Mouse (Mus musculus): Measurements from ENCODE around the gene Pofut2. TPM values are rescaled to one million over a fixed set of nuclear protein-coding genes. Genes with fewer than 3 reads are reported as not detected.

The Pofut2 gene
- polyA plus RNA-seq, 2 experiments = 14.7 to 17.6 TPM

GRCm38 (mm10) chr10:77252790-77253189 lies 6.2 kb upstream of the Pofut2 start:
- 3% methylated on average over 4 of the region's 4 CpGs for WGBS (ENCODE audit: insufficient replicate concordance)
- TF ChIP-seq CTCF (IDR thresholded peaks at IDR 0.05; ENCODE audit: low read depth) (peak; percentile 97), EP300 (IDR thresholded peaks at IDR 0.05; ENCODE audit: low read depth) (no peak)

GRCm38 (mm10) chr10:77255231-77255630 lies 3.8 kb upstream of the Pofut2 start:
- Histone ChIP-seq H3K4me2 (ENCODE audit: low read depth) (no peak overlapping the region), H3K27ac (no peak overlapping the region), H3K36me3 (replicated peaks; ENCODE audit: control insufficient read depth, insufficient read depth, low read depth) (no peaks in the 10 kb centered on the region), H3K27me3 (ENCODE audit: control insufficient read depth, insufficient read depth, low read length) (no peaks in the 10 kb centered on the region), H3K4me1 (replicated peaks; ENCODE audit: control insufficient read depth in 2 of 2, insufficient read depth in 2 of 2, low read length in 1 of 2) (peaks cover 10 to 13% of the 10 kb centered on the region in 2 experiments), H3K9ac (replicated peaks) (no peak overlapping the region), H3K9me3 (ENCODE audit: control insufficient read depth, low read length) (no peaks in the 10 kb centered on the region), H3K4me3 (ENCODE audit: insufficient read depth in 1 of 2, low read depth in 2 of 2, low read length in 2 of 2) (no peak overlapping the region)
- no peak for ATAC-seq (ENCODE audit: insufficient read depth)
- DNase-seq (ENCODE audit: low read depth in 3 of 3, low spot score in 3 of 3) = no peak
- TF ChIP-seq CTCF (IDR thresholded peaks at IDR 0.05; ENCODE audit: low read depth) (no peak), EP300 (IDR thresholded peaks at IDR 0.05; ENCODE audit: low read depth) (no peak)
- WGBS (ENCODE audit: insufficient replicate concordance) = 80% methylated on average over 3 of the region's 3 CpGs

More at GRCm38 (mm10) chr10:77252790-77253189, 6.2 kb upstream of the Pofut2 start:
- no peak overlapping the region for H3K4me2 ChIP-seq (ENCODE audit: low read depth)
- DNase-seq (ENCODE audit: low read depth in 3 of 3, low spot score in 3 of 3) (peak; percentile 51 to 63 (median 52)), ATAC-seq (ENCODE audit: insufficient read depth) (peak; percentile 55)
- no peak overlapping the region for H3K27ac ChIP-seq
- no peaks in the 10 kb centered on the region for H3K9me3 ChIP-seq (ENCODE audit: control insufficient read depth, low read length)
- H3K36me3 ChIP-seq (replicated peaks; ENCODE audit: control insufficient read depth, insufficient read depth, low read depth) = no peaks in the 10 kb centered on the region
- H3K4me1 ChIP-seq (replicated peaks; ENCODE audit: control insufficient read depth in 2 of 2, insufficient read depth in 2 of 2, low read length in 1 of 2) = peaks cover 5 to 13% of the 10 kb centered on the region in 2 experiments; a peak in 3 of 4 replicates
- no peaks in the 10 kb centered on the region for H3K27me3 ChIP-seq (ENCODE audit: control insufficient read depth, insufficient read depth, low read length)
- no peak overlapping the region for H3K4me3 ChIP-seq (ENCODE audit: insufficient read depth in 1 of 2, low read depth in 2 of 2, low read length in 2 of 2)
- no peak overlapping the region for H3K9ac ChIP-seq (replicated peaks)

GRCm38 (mm10) chr10:77255676-77256075 lies 3.3 kb upstream of the Pofut2 start:
- H3K4me3 ChIP-seq (ENCODE audit: insufficient read depth in 1 of 2, low read depth in 2 of 2, low read length in 2 of 2) = no peak overlapping the region
- no peak for ATAC-seq (ENCODE audit: insufficient read depth)
- TF ChIP-seq EP300 (IDR thresholded peaks at IDR 0.05; ENCODE audit: low read depth) (no peak), CTCF (IDR thresholded peaks at IDR 0.05; ENCODE audit: low read depth) (no peak)
- no peak overlapping the region for H3K9ac ChIP-seq (replicated peaks)
- no peak overlapping the region for H3K4me2 ChIP-seq (ENCODE audit: low read depth)
- H3K36me3 ChIP-seq (replicated peaks; ENCODE audit: control insufficient read depth, insufficient read depth, low read depth) = no peaks in the 10 kb centered on the region
- no peak overlapping the region for H3K27ac ChIP-seq
- 73% methylated on average over 3 of the region's 3 CpGs for WGBS (ENCODE audit: insufficient replicate concordance)
- DNase-seq (ENCODE audit: low read depth in 3 of 3, low spot score in 3 of 3) = no peak
- H3K27me3 ChIP-seq (ENCODE audit: control insufficient read depth, insufficient read depth, low read length) = no peaks in the 10 kb centered on the region
- no peaks in the 10 kb centered on the region for H3K9me3 ChIP-seq (ENCODE audit: control insufficient read depth, low read length)
- H3K4me1 ChIP-seq (replicated peaks; ENCODE audit: control insufficient read depth in 2 of 2, insufficient read depth in 2 of 2, low read length in 1 of 2) = peaks cover 10 to 12% of the 10 kb centered on the region in 2 experiments

GRCm38 (mm10) chr10:77258041-77258590 lies 902 bp upstream of the Pofut2 start:
- WGBS (ENCODE audit: insufficient replicate concordance) = 48% methylated on average over 4 of the region's 4 CpGs
- H3K9me3 ChIP-seq (ENCODE audit: control insufficient read depth, low read length) = no peaks in the 10 kb centered on the region
- ATAC-seq (ENCODE audit: insufficient read depth) = no peak
- peak overlapping the region in 1 of 2 experiments; percentile 99; a peak in 2 of 4 replicates for H3K4me3 ChIP-seq (ENCODE audit: insufficient read depth in 1 of 2, low read depth in 2 of 2, low read length in 2 of 2)
- DNase-seq (ENCODE audit: low read depth in 3 of 3, low spot score in 3 of 3) = no peak
- TF ChIP-seq EP300 (IDR thresholded peaks at IDR 0.05; ENCODE audit: low read depth) (no peak), CTCF (IDR thresholded peaks at IDR 0.05; ENCODE audit: low read depth) (peak; percentile 20)
- no peak overlapping the region for H3K27ac ChIP-seq
- peaks cover 5% of the 10 kb centered on the region for H3K36me3 ChIP-seq (replicated peaks; ENCODE audit: control insufficient read depth, insufficient read depth, low read depth)
- H3K4me1 ChIP-seq (replicated peaks; ENCODE audit: control insufficient read depth in 2 of 2, insufficient read depth in 2 of 2, low read length in 1 of 2) = peaks cover 0 to 5% of the 10 kb centered on the region in 2 experiments; a peak in 3 of 4 replicates
- H3K9ac ChIP-seq (replicated peaks) = peak overlapping the region; percentile 41
- peak overlapping the region; percentile 79 for H3K4me2 ChIP-seq (ENCODE audit: low read depth)
- no peaks in the 10 kb centered on the region for H3K27me3 ChIP-seq (ENCODE audit: control insufficient read depth, insufficient read depth, low read length)

- Histone ChIP-seq H3K4me2 (ENCODE audit: low read depth) (peak overlapping the region; percentile 79), H3K4me1 (replicated peaks; ENCODE audit: control insufficient read depth in 2 of 2, insufficient read depth in 2 of 2, low read length in 1 of 2) (peaks cover 0 to 5% of the 10 kb centered on the region in 2 experiments; a peak in 3 of 4 replicates), H3K9me3 (ENCODE audit: control insufficient read depth, low read length) (no peaks in the 10 kb centered on the region), H3K36me3 (replicated peaks; ENCODE audit: control insufficient read depth, insufficient read depth, low read depth) (peaks cover 7% of the 10 kb centered on the region), H3K9ac (replicated peaks) (no peak overlapping the region; the same call in 1 of the 2 replicates), H3K27me3 (ENCODE audit: control insufficient read depth, insufficient read depth, low read length) (no peaks in the 10 kb centered on the region), H3K27ac (no peak overlapping the region), H3K4me3 (ENCODE audit: insufficient read depth in 1 of 2, low read depth in 2 of 2, low read length in 2 of 2) (peak overlapping the region; percentile 5 to 99; a peak in 2 of 4 replicates)
- WGBS (ENCODE audit: insufficient replicate concordance) = 85% methylated on average over 17 of the region's 17 CpGs
- ATAC-seq (ENCODE audit: insufficient read depth) (no peak), DNase-seq (ENCODE audit: low read depth in 3 of 3, low spot score in 3 of 3) (no peak)
- no peak for TF ChIP-seq CTCF (IDR thresholded peaks at IDR 0.05; ENCODE audit: low read depth)
- TF ChIP-seq EP300 (IDR thresholded peaks at IDR 0.05; ENCODE audit: low read depth) = no peak
These were observed 1.3 kb downstream of the Pofut2 start for GRCm38 (mm10) chr10:77260166-77260875.

Data from liver, embryonic 14.5 days (tissue).